Mouse (Mus musculus) mammary gland, adult 2 months (tissue): ENCODE data around the gene Mrap2. TPM values are rescaled to one million over a fixed set of nuclear protein-coding genes. Genes with fewer than 3 reads are reported as not detected.

ENCODE experiments used
- polyA plus RNA-seq: library from polyadenylated mRNA; depleted of rRNA; stranded (reverse); fragments of >200 nt; gene quantifications from 2 replicates; pipeline ENCODE4 v1.2.3, GENCODE M21; 2012; ENCODE audit warnings: low replicate concordance; rRNA removed

Gene Mrap2
- 0.09 and 0.14 TPM in 2 replicates for polyA plus RNA-seq

DNA sequence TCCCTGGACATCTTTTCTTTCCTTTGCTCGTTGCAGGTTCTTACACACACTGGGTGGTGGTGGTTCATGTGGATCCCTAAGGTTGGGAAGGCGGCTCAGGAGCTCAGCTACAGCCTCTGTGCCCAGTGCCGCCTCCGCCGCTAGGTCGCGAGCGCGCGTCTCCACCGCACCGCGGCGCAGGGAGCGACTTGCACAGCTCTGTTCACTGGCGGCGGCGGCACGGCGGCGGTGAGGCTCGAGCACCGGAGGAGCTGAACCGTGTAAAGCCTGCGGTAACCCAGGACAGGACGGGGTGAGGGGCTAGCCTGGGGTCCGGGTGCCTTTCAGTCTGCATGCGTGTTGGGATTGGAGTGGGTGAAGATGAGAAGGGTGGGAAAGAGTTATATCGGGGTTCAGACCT lies at the start of gene Mrap2:
Gene Mrap2 (plus strand): TSS at position 201 of the 400 bp plus-strand sequence.

Other genes with a start within 250 kb of the Mrap2 start
- gene Ripply2, start 128.8 kb upstream of the Mrap2 start, polyA plus RNA-seq = not detected in 2 replicates
- gene Cyb5r4, start 122.3 kb upstream of the Mrap2 start, polyA plus RNA-seq = 7.0 and 9.4 TPM in 2 replicates
- gene Cep162, start 111.2 kb downstream of the Mrap2 start, polyA plus RNA-seq = 1.3 and 1.7 TPM in 2 replicates